Mouse (Mus musculus) gastrocnemius, adult 2 months (tissue): ENCODE data around the gene Suclg2. TPM values are rescaled to one million over a fixed set of nuclear protein-coding genes. Genes with fewer than 3 reads are reported as not detected.
A peak's percentile ranks its signal among the peaks of the same experiment; 100 is the strongest.

Experiments used
- DNase-seq: peaks from one replicate; pipeline ENCODE4 v3.0.0; 2022
- H3K27ac ChIP-seq: fragments of 200-600 bp; 2 replicates; pipeline ENCODE4 v1.8.1; 2022; ENCODE audit warnings: mild to moderate bottlenecking
- H3K4me3 ChIP-seq: fragments of 200-600 bp; 2 replicates; pipeline ENCODE4 v1.8.1; 2022; ENCODE audit warnings: mild to moderate bottlenecking, moderate library complexity
- CTCF ChIP-seq: fragments of 200-600 bp; IDR thresholded peaks from 2 replicates; pipeline ENCODE4 v1.8.1; 2022; ENCODE audit warnings: antibody characterized with exemption, mild to moderate bottlenecking, moderate library complexity
- intact Hi-C: fragments of 180-260 bp; cut with DNase I; formaldehyde crosslinking; loops from one replicate; pipeline ENCODE4 v1.15.1; 2025
- total RNA-seq, 2 experiments: library from RNA; stranded (reverse); gene quantifications; 2 replicates each; pipeline ENCODE4 v1.2.3; 2021

Gene Suclg2
- total RNA-seq, 2 experiments from 2014 or later: 43.0 to 66.2 TPM

GRCm38 (mm10) chr6:95563355-95564009 is 155.1 kb downstream of the Suclg2 start:
- DNase-seq: no peak
- Histone ChIP-seq H3K27ac (no peak overlapping the region), H3K4me3 (no peak overlapping the region)
- intact Hi-C loops: no loop called here
- no peak for TF ChIP-seq CTCF

DNA sequence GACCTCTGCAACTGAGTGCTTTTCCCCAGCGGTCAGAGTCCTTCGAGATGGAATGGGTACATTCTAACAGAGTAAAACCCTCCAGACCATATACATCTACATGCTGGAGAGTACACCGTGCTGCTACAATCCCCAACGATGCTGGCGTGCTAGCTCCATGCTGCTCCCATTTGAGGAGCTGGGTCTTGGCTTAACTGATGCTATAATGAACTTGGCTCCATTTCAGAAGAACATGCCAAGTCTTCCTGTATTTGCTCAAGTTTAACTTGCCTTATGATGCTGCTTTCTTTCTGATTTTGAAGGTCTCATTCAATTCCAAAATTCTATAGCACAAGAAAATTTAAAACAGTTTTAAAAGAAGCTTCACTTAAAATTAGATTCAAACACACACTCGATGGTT is 162.3 kb downstream of the Suclg2 start:
- no peak for TF ChIP-seq CTCF
- no peak overlapping the region for H3K27ac ChIP-seq
- intact Hi-C loops: no loop called here

DNA sequence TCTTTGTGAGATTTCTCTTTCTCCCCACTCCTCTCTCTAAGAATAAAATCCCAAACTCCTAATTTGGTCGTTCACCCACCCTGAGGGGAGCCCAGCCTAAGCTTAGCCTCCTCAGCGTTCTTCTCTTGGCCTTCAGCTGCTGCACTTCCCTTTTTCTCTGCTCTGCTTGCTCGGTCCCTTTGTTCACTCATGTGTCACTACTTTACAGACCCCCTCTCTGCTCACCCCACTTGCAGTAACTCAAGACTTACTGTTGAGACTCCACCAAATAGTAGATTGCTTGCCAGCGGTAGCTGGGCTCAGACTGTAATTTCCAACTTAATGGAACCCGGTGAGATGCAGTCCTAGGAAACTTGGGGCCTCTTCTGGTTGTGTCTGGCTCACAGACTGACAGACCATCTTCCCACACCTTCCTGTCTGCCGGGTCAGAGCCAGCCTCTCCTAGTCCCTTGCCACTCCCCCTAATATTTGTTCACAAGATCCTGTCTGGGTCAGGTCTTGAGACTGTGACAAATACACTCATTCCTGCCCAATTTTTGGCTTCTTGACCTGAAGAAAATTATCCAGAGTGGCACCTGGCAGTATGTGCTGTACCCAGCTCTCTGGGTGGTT is 166.2 kb downstream of the Suclg2 start:
- intact Hi-C loops: no loop called here
- DNase-seq: no peak
- H3K4me3 ChIP-seq: no peak overlapping the region
- H3K27ac ChIP-seq: no peak overlapping the region
- TF ChIP-seq CTCF: no peak

More for the DNA sequence above, 162.3 kb downstream of the Suclg2 start:
- no peak for DNase-seq
- no peak overlapping the region for H3K4me3 ChIP-seq

DNA sequence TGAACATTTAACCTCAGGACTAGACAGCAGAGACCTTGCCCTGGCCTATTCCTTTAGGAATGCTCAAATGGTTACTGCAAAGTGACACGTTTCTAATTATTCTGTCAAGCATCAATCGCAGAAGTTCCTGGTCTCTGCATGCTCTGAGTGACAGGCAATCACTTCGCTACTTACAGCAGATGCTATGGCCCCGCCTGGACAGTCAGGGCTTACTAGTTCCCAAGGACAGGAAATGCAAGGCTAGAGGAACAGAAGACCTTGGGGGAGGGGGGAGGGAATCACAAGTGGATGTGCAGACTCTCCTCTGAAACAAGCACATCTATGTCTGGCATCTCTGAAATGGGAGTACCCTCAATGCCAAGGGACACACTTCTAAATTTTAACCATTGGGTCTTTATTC is 167.6 kb downstream of the Suclg2 start:
- no peak for DNase-seq
- TF ChIP-seq CTCF: no peak
- Histone ChIP-seq H3K4me3 (no peak overlapping the region), H3K27ac (no peak overlapping the region)
- intact Hi-C loops: no loop called here

- H3K4me3 ChIP-seq: no peak overlapping the region
- H3K27ac ChIP-seq: no peak overlapping the region
- TF ChIP-seq CTCF: no peak
- intact Hi-C loops: no loop called here
- DNase-seq: no peak
Measured at GRCm38 (mm10) chr6:95546189-95546832, 172.3 kb downstream of the Suclg2 start.

GRCm38 (mm10) chr6:95545714-95546113 is 172.9 kb downstream of the Suclg2 start:
- Histone ChIP-seq H3K27ac (no peak overlapping the region), H3K4me3 (no peak overlapping the region)
- intact Hi-C loops: no loop called here
- DNase-seq: no peak
- no peak for TF ChIP-seq CTCF

DNA sequence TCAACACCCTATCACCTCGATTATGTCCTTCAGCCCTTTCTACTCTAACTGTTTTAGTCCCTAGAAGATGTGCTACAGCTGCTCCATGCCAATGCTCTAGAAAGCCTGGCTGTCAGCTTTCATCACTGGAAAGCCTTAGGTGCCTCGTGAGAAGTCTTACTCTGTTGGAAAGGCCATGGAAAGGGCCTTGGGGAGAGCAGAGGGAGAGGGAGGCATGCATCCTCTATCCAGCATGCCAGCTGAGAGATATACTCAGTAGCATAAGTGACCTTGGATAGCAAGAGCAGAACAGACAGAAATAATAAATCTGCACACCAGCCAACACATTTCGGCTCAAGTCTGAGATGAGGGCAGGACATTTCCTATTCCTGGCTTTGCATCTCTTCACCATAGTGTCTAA is 173.3 kb downstream of the Suclg2 start:
- Histone ChIP-seq H3K27ac (no peak overlapping the region), H3K4me3 (no peak overlapping the region)
- TF ChIP-seq CTCF: no peak
- intact Hi-C loops: no loop called here
- DNase-seq: no peak

GRCm38 (mm10) chr6:95535191-95535590 is 183.4 kb downstream of the Suclg2 start:
- intact Hi-C loops: no loop called here
- DNase-seq: no peak
- TF ChIP-seq CTCF: no peak
- Histone ChIP-seq H3K4me3 (no peak overlapping the region), H3K27ac (no peak overlapping the region)

DNA sequence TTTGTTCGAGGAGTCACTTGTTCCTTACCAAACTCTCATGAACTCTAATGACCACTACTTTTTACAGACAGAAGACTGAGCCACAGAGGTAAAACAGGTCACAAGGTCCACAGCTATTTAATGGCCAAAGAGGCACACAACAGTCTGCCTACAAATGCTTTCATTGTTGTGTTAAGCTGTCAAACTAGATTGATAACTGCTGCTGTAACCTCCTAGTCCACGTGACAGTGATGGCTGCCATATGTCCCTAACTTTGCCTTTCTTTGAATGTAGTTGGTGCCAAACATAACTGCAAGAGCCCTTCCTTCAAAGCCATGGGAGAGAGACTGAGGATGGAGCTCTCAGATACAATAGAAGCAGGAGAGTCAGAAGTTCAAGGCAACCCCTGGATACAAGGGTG is 198.8 kb downstream of the Suclg2 start:
- DNase-seq: no peak
- Histone ChIP-seq H3K27ac (no peak overlapping the region), H3K4me3 (no peak overlapping the region)
- intact Hi-C loops: no loop called here
- no peak for TF ChIP-seq CTCF

GRCm38 (mm10) chr6:95518406-95518805 is 200.2 kb downstream of the Suclg2 start:
- DNase-seq: no peak
- intact Hi-C loops: no loop called here
- TF ChIP-seq CTCF: peak; percentile 46
- H3K27ac ChIP-seq: no peak overlapping the region
- no peak overlapping the region for H3K4me3 ChIP-seq

GRCm38 (mm10) chr6:95515721-95516120 is 202.9 kb downstream of the Suclg2 start:
- intact Hi-C loops: no loop called here
- no peak for DNase-seq
- no peak for TF ChIP-seq CTCF
- Histone ChIP-seq H3K27ac (no peak overlapping the region), H3K4me3 (no peak overlapping the region)

GRCm38 (mm10) chr6:95514726-95515125 is 203.9 kb downstream of the Suclg2 start:
- no peak for DNase-seq
- Histone ChIP-seq H3K27ac (no peak overlapping the region), H3K4me3 (no peak overlapping the region)
- intact Hi-C loops: no loop called here
- no peak for TF ChIP-seq CTCF

DNA sequence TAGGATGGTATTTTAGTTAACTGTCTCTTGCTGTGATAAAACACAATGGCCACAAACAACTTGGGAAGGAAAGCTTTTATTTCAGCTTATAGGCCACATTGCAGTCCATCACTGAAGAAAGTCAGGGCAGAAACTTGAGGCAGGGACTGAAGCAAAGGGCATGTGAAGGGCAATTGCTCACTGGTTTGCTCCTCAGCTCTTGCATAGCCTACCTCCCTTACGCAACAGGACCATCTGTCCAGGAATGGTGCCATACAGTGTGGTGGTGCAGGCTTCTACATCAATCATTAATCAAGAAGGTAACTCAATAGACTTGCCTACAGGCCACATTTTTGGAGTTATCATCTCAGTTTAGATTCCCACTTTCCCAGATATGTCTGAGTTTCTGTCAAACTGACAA is 206.9 kb downstream of the Suclg2 start:
- no peak overlapping the region for H3K27ac ChIP-seq
- DNase-seq: no peak
- no peak overlapping the region for H3K4me3 ChIP-seq
- intact Hi-C loops: no loop called here
- TF ChIP-seq CTCF: no peak
